Mouse (Mus musculus): ENCODE measurements around the gene Apex1. TPM values are rescaled to one million over a fixed set of nuclear protein-coding genes. Genes with fewer than 3 reads are reported as not detected.
"Not testable (repeated sequence)": the region's sequence is repeated elsewhere in the genome, so short reads cannot be mapped to it uniquely, and the experiment has no call there.

Apex1 gene
- polyA plus RNA-seq, 1 experiment from 2014 or later, result 219 TPM

- WGBS, result 49% methylated on average over 7 of the region's 7 CpGs
- Histone ChIP-seq H3K9ac (peak within 1 kb of the TSS; percentile 76), H3K9me3 (no peaks in the 10 kb centered on the region), H3K27ac (replicated peaks) (0 out of 2 replicates have a peak within 1 kb of the TSS, but pooled peaks have one; percentile 23), H3K4me2 (peak within 1 kb of the TSS; percentile 91), H3K27me3 (peaks cover 10% of the 10 kb centered on the region; the same call in 1 of the 2 replicates), H3K36me3 (no peaks in the 10 kb centered on the region), H3K4me1 (replicated peaks) (peaks cover 16% of the 10 kb centered on the region), H3K4me3 (peak within 1 kb of the TSS; percentile 52)
- ATAC-seq (ENCODE audit: low read depth), result 0 out of 2 replicates have a peak, but pooled peaks have one; percentile 15
Observed at GRCm38 (mm10) chr14:50897374-50897765, 27.4 kb upstream of the Apex1 start, which contains the start of gene Klhl33. Klhl33 (minus strand) TSS chr14:50897507.

- H3K4me1 ChIP-seq (replicated peaks), result peaks cover 16% of the 10 kb centered on the region
- H3K36me3 ChIP-seq; H3K4me2 ChIP-seq; H3K9me3 ChIP-seq; ATAC-seq (ENCODE audit: low read depth); H3K9ac ChIP-seq; H3K4me3 ChIP-seq; H3K27ac ChIP-seq (replicated peaks): not testable (repeated sequence)
- 93% methylated on average over 2 of the region's 2 CpGs for WGBS
- peaks cover 10% of the 10 kb centered on the region; the same call in 1 of the 2 replicates for H3K27me3 ChIP-seq
Observed at GRCm38 (mm10) chr14:50897992-50898391, 26.8 kb upstream of the Apex1 start.

- H3K27ac ChIP-seq (replicated peaks), result no peak overlapping the region; the same call in 1 of the 2 replicates
- 4% methylated on average over 26 of the region's 26 CpGs for WGBS
Observed at GRCm38 (mm10) chr14:50903973-50904827, 20.6 kb upstream of the Apex1 start.

GRCm38 (mm10) chr14:50904828-50905129 lies 20.0 kb upstream of the Apex1 start:
- 84% methylated on average over 4 of the region's 4 CpGs for WGBS
- no peak overlapping the region for H3K27ac ChIP-seq (replicated peaks)
- no peak overlapping the region for H3K4me2 ChIP-seq
- H3K36me3 ChIP-seq, result no peaks in the 10 kb centered on the region
- H3K27me3 ChIP-seq, result no peaks in the 10 kb centered on the region
- H3K9ac ChIP-seq, result no peak overlapping the region
- ATAC-seq (ENCODE audit: low read depth), result no peak
- no peaks in the 10 kb centered on the region for H3K9me3 ChIP-seq
- peaks cover 8% of the 10 kb centered on the region for H3K4me1 ChIP-seq (replicated peaks)
- H3K4me3 ChIP-seq, result no peak overlapping the region

More at GRCm38 (mm10) chr14:50903973-50904827, 20.6 kb upstream of the Apex1 start:
- H3K4me2 ChIP-seq, result peak overlapping the region; percentile 64
- H3K27me3 ChIP-seq, result no peaks in the 10 kb centered on the region
- no peaks in the 10 kb centered on the region for H3K9me3 ChIP-seq
- peak overlapping the region; percentile 41 for H3K4me3 ChIP-seq
- ATAC-seq (ENCODE audit: low read depth), result peak; percentile 89
- H3K36me3 ChIP-seq, result no peaks in the 10 kb centered on the region
- peak overlapping the region; percentile 61 for H3K9ac ChIP-seq
- peaks cover 8% of the 10 kb centered on the region for H3K4me1 ChIP-seq (replicated peaks)

- not testable (repeated sequence) for H3K4me3 ChIP-seq; H3K27me3 ChIP-seq; H3K4me2 ChIP-seq; H3K9me3 ChIP-seq; H3K27ac ChIP-seq (replicated peaks); H3K36me3 ChIP-seq; H3K4me1 ChIP-seq (replicated peaks); ATAC-seq (ENCODE audit: low read depth); H3K9ac ChIP-seq
Observed at GRCm38 (mm10) chr14:50905327-50905726, 19.4 kb upstream of the Apex1 start.

GRCm38 (mm10) chr14:50908126-50908525 lies 16.6 kb upstream of the Apex1 start:
- H3K27me3 ChIP-seq, result no peaks in the 10 kb centered on the region
- H3K9ac ChIP-seq, result no peak overlapping the region
- WGBS, result 82% methylated on average over 4 of the region's 4 CpGs
- peaks cover 8% of the 10 kb centered on the region for H3K4me1 ChIP-seq (replicated peaks)
- no peak for ATAC-seq (ENCODE audit: low read depth)
- no peak overlapping the region for H3K27ac ChIP-seq (replicated peaks)
- H3K4me2 ChIP-seq, result no peak overlapping the region
- H3K9me3 ChIP-seq, result no peaks in the 10 kb centered on the region
- H3K4me3 ChIP-seq, result no peak overlapping the region
- H3K36me3 ChIP-seq, result peaks cover 21% of the 10 kb centered on the region

GRCm38 (mm10) chr14:50911356-50911755 lies 13.4 kb upstream of the Apex1 start:
- Histone ChIP-seq H3K27ac (replicated peaks) (no peak overlapping the region), H3K36me3 (peaks cover 51% of the 10 kb centered on the region), H3K4me3 (no peak overlapping the region), H3K4me1 (replicated peaks) (no peaks in the 10 kb centered on the region), H3K9me3 (no peaks in the 10 kb centered on the region), H3K4me2 (no peak overlapping the region), H3K27me3 (no peaks in the 10 kb centered on the region), H3K9ac (no peak overlapping the region)
- WGBS, result 63% methylated on average over 3 of the region's 3 CpGs
- no peak for ATAC-seq (ENCODE audit: low read depth)

- Histone ChIP-seq H3K36me3 (peaks cover 31% of the 10 kb centered on the region), H3K4me3 (peak overlapping the region; percentile 78), H3K4me1 (replicated peaks) (peaks cover 36% of the 10 kb centered on the region), H3K4me2 (peak overlapping the region; percentile 87)
- not testable (repeated sequence) for H3K9ac ChIP-seq; ATAC-seq (ENCODE audit: low read depth); H3K9me3 ChIP-seq; H3K27me3 ChIP-seq; H3K27ac ChIP-seq (replicated peaks)
- WGBS, result 85% methylated on average over 1 of the region's 1 CpGs
Observed at GRCm38 (mm10) chr14:50923437-50923836, 1.3 kb upstream of the Apex1 start.

- Histone ChIP-seq H3K9me3 (no peaks in the 10 kb centered on the region), H3K4me2 (peak overlapping the region; percentile 87), H3K4me1 (replicated peaks) (peaks cover 55% of the 10 kb centered on the region), H3K36me3 (peaks cover 38% of the 10 kb centered on the region), H3K9ac (peak overlapping the region; percentile 84), H3K27me3 (no peaks in the 10 kb centered on the region), H3K27ac (replicated peaks) (peak overlapping the region; percentile 93), H3K4me3 (peak overlapping the region; percentile 78)
- WGBS, result under 1% methylated on average over 38 of the region's 38 CpGs
- peak; percentile 48 for ATAC-seq (ENCODE audit: low read depth)
Observed at GRCm38 (mm10) chr14:50925111-50925920, 548 bp downstream of the Apex1 start.

- H3K4me2 ChIP-seq, result no peak overlapping the region
Observed at GRCm38 (mm10) chr14:50927366-50927765, 2.6 kb downstream of the Apex1 start.

GRCm38 (mm10) chr14:50929951-50930350 lies 5.2 kb downstream of the Apex1 start:
- Histone ChIP-seq H3K36me3 (peaks cover 38% of the 10 kb centered on the region), H3K4me2 (peak overlapping the region; percentile 90), H3K27me3 (no peaks in the 10 kb centered on the region), H3K4me1 (replicated peaks) (peaks cover 55% of the 10 kb centered on the region), H3K9ac (peak overlapping the region; percentile 99), H3K4me3 (peak overlapping the region; percentile 99), H3K27ac (replicated peaks) (peak overlapping the region; percentile 86), H3K9me3 (no peaks in the 10 kb centered on the region)
- ATAC-seq (ENCODE audit: low read depth), result no peak
- 18% methylated on average over 10 of the region's 10 CpGs for WGBS

More at GRCm38 (mm10) chr14:50927366-50927765, 2.6 kb downstream of the Apex1 start:
- peaks cover 38% of the 10 kb centered on the region for H3K36me3 ChIP-seq
- no peaks in the 10 kb centered on the region for H3K27me3 ChIP-seq
- H3K4me3 ChIP-seq, result no peak overlapping the region
- ATAC-seq (ENCODE audit: low read depth), result no peak
- no peak overlapping the region for H3K9ac ChIP-seq
- 64% methylated on average over 3 of the region's 3 CpGs for WGBS
- no peak overlapping the region for H3K27ac ChIP-seq (replicated peaks)
- no peaks in the 10 kb centered on the region for H3K9me3 ChIP-seq
- peaks cover 64% of the 10 kb centered on the region for H3K4me1 ChIP-seq (replicated peaks)

- peak overlapping the region; percentile 86 for H3K27ac ChIP-seq (replicated peaks)
- ATAC-seq (ENCODE audit: low read depth), result peak; percentile 54
- peak overlapping the region; percentile 99 for H3K4me3 ChIP-seq
- peak overlapping the region; percentile 90 for H3K4me2 ChIP-seq
- H3K4me1 ChIP-seq (replicated peaks), result peaks cover 55% of the 10 kb centered on the region
- H3K9ac ChIP-seq, result peak overlapping the region; percentile 99
- H3K36me3 ChIP-seq, result peaks cover 38% of the 10 kb centered on the region
- H3K27me3 ChIP-seq, result no peaks in the 10 kb centered on the region
- H3K9me3 ChIP-seq, result no peaks in the 10 kb centered on the region
- 0% methylated on average over 38 of the region's 38 CpGs for WGBS
Observed at GRCm38 (mm10) chr14:50930377-50930753, 5.6 kb downstream of the Apex1 start.
